Mouse (Mus musculus) embryonic facial prominence, embryonic 11.5 days (tissue): ENCODE measurements at regions not wholly inside any gene's neighbourhood (a gene's known extent, or its start where the extent isn't known, plus 50 kb on each side); places are given as distances from the start of the nearest gene placed in this dataset.

Experiments used
- ATAC-seq: fragments of 200-750 bp; cut with Nextera tagmentation; replicated peaks from 2 replicates; pipeline ENCODE4 v1.8.0; 2017; ENCODE audit warnings: low read depth; ENCODE audit not compliant: insufficient number of reproducible peaks, low FRiP score, low TSS enrichment
- DNase-seq: peaks from one replicate; pipeline ENCODE4 v3.0.0-alpha.2; 2015; ENCODE audit warnings: low spot score
- H3K27ac ChIP-seq: fragments of 300-500 bp; sonication (generic); replicated peaks from 2 replicates; pipeline ENCODE4 v1.5.1; 2014; ENCODE audit warnings: mild to moderate bottlenecking, low read depth, low read length, control low read depth
- H3K27me3 ChIP-seq: fragments of 300-500 bp; sonication (generic); 2 replicates; pipeline ENCODE4 v1.6.1; 2014; ENCODE audit warnings: mild to moderate bottlenecking, low read length, moderate library complexity, mixed read lengths; ENCODE audit not compliant: control insufficient read depth, insufficient read depth
- H3K36me3 ChIP-seq: fragments of 300-500 bp; sonication (generic); replicated peaks from 2 replicates; pipeline ENCODE4 v1.6.1; 2014; ENCODE audit warnings: low read depth, mild to moderate bottlenecking, low read length, moderate library complexity, mixed read lengths; ENCODE audit not compliant: control insufficient read depth, insufficient read depth
- H3K4me1 ChIP-seq: fragments of 300-500 bp; sonication (generic); 2 replicates; pipeline ENCODE4 v1.6.1; 2014; ENCODE audit warnings: low read length, mixed read lengths; ENCODE audit not compliant: control insufficient read depth, insufficient read depth
- H3K4me2 ChIP-seq: fragments of 300-500 bp; sonication (generic); 2 replicates; pipeline ENCODE4 v1.6.1; 2014; ENCODE audit warnings: low read depth, mild to moderate bottlenecking, control low read depth, low read length, moderate library complexity
- H3K4me3 ChIP-seq: fragments of 300-500 bp; sonication (generic); 2 replicates; pipeline ENCODE4 v1.5.1; 2014; ENCODE audit warnings: low read depth, low read length, control low read depth
- H3K9ac ChIP-seq: fragments of 300-500 bp; sonication (generic); replicated peaks from 2 replicates; pipeline ENCODE4 v1.6.1; 2014; ENCODE audit warnings: mild to moderate bottlenecking, control low read depth, low read length
- H3K9me3 ChIP-seq: fragments of 300-500 bp; sonication (generic); replicated peaks from 2 replicates; pipeline ENCODE4 v1.6.1; 2016; ENCODE audit warnings: mild to moderate bottlenecking, low read length, inconsistent platforms, mixed read lengths; ENCODE audit not compliant: control insufficient read depth
- WGBS: fragments of 180-500 bp; shearing (Covaris S2); extraction: QIAGEN DNeasy Blood & Tissue Kit; methylation state at CpG from one replicate; pipeline ENCODE4 v1.1.7; 2014; 5-methylcytosine and 5-hydroxymethylcytosine counted together

- Histone ChIP-seq H3K4me1 (no peaks in the 10 kb centered on the region), H3K9ac (no peak overlapping the region), H3K36me3 (no peaks in the 10 kb centered on the region), H3K9me3 (no peaks in the 10 kb centered on the region), H3K27me3 (no peaks in the 10 kb centered on the region), H3K27ac (no peak overlapping the region), H3K4me2 (no peak overlapping the region), H3K4me3 (no peak overlapping the region)
- no peak for DNase-seq
- 0 out of 2 replicates have a peak, but pooled peaks have one; percentile 44 for ATAC-seq
- 95% methylated on average over 5 of the region's 5 CpGs for WGBS
These were observed 109.7 kb upstream of the Abca1 start for GRCm38 (mm10) chr4:53269251-53269842.

DNA sequence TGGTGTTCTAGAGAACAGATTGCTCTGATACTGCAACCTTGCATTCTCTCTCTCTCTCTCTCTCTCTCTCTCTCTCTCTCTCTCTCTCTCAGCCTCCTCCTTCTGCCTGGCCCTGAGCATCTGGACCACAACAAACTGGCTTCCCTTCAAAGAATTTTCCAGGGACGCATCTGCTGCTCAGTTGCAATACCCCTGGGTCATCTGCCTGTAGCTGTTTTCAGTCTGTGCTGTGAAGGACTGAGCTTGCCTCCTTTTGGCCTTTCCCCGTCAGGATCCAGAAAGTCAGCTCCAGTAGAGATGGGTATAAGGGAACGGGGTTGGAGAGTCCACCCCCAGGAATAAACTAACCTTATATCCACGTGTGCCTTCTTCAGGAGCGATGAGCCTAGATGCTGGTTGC lies 105.2 kb upstream of the Abca1 start:
- Histone ChIP-seq H3K4me3 (no peak overlapping the region), H3K4me2 (no peak overlapping the region), H3K36me3 (no peaks in the 10 kb centered on the region), H3K9me3 (no peaks in the 10 kb centered on the region), H3K27ac (no peak overlapping the region), H3K4me1 (peaks cover 3% of the 10 kb centered on the region; the same call in 1 of the 2 replicates), H3K9ac (no peak overlapping the region), H3K27me3 (no peaks in the 10 kb centered on the region)
- 82% methylated on average over 5 of the region's 5 CpGs for WGBS
- DNase-seq (no peak), ATAC-seq (no peak)

GRCm38 (mm10) chr4:53264501-53264900 lies 104.8 kb upstream of the Abca1 start:
- DNase-seq = no peak
- H3K9me3 ChIP-seq = no peaks in the 10 kb centered on the region
- H3K27me3 ChIP-seq = no peaks in the 10 kb centered on the region
- WGBS = 74% methylated on average over 2 of the region's 2 CpGs
- no peak overlapping the region for H3K4me2 ChIP-seq
- H3K36me3 ChIP-seq = no peaks in the 10 kb centered on the region
- H3K4me3 ChIP-seq = no peak overlapping the region
- H3K27ac ChIP-seq = no peak overlapping the region
- peaks cover 3% of the 10 kb centered on the region; the same call in 1 of the 2 replicates for H3K4me1 ChIP-seq
- ATAC-seq = no peak
- H3K9ac ChIP-seq = no peak overlapping the region

DNA sequence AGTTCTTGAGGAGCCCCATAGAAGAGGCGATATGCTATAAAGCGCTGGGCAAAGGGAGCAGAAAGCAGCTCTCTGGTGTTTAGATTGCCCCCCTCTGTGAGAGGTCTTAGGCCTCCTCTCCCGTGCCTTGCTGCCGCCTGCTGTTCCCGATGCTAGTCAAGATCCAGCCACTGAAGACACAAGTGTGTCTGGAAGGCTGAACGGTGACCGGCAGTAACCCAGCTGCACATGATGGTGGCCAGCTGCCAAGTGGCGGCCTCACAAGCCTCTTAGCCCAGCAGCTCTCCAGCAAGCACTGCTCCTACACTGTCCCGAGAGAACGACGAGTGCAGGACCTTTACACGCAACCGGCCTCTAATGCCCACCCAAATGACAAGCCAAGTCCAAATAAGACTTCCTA lies 104.1 kb upstream of the Abca1 start:
- 0 out of 2 replicates have a peak, but pooled peaks have one; percentile 48 for ATAC-seq
- DNase-seq = no peak

DNA sequence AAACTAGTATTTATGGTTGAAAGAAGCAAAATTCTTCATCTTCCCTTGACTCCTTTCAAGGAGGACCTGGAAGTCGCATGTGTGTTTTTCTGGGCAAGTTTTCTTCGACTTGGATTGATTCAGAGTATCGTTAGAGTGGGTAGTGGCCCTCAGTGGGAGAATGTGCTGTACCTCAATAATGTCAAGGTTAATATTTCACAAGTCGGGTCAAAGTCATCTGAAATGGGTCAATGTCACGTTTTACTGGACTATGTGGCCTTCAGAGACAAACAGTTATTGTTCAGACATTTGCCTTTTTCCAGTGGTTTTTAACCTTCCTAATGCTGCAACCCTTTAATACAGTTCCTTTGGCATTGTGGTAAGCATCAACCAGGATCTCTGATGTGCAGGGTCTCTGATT lies 102.8 kb upstream of the Abca1 start:
- no peak overlapping the region for H3K4me2 ChIP-seq
- DNase-seq (no peak), ATAC-seq (no peak)
- 83% methylated on average over 5 of the region's 5 CpGs for WGBS
- H3K27ac ChIP-seq = no peak overlapping the region
- no peaks in the 10 kb centered on the region for H3K27me3 ChIP-seq
- no peaks in the 10 kb centered on the region for H3K9me3 ChIP-seq
- H3K4me3 ChIP-seq = no peak overlapping the region
- H3K36me3 ChIP-seq = no peaks in the 10 kb centered on the region
- no peak overlapping the region for H3K9ac ChIP-seq
- peaks cover 3% of the 10 kb centered on the region; the same call in 1 of the 2 replicates for H3K4me1 ChIP-seq

More for the DNA sequence above, 104.1 kb upstream of the Abca1 start:
- H3K36me3 ChIP-seq = no peaks in the 10 kb centered on the region
- no peaks in the 10 kb centered on the region for H3K9me3 ChIP-seq
- WGBS = 70% methylated on average over 13 of the region's 13 CpGs
- H3K4me1 ChIP-seq = peaks cover 3% of the 10 kb centered on the region; the same call in 1 of the 2 replicates
- no peak overlapping the region for H3K4me2 ChIP-seq
- no peak overlapping the region for H3K4me3 ChIP-seq
- H3K9ac ChIP-seq = no peak overlapping the region
- no peaks in the 10 kb centered on the region for H3K27me3 ChIP-seq
- no peak overlapping the region for H3K27ac ChIP-seq

DNA sequence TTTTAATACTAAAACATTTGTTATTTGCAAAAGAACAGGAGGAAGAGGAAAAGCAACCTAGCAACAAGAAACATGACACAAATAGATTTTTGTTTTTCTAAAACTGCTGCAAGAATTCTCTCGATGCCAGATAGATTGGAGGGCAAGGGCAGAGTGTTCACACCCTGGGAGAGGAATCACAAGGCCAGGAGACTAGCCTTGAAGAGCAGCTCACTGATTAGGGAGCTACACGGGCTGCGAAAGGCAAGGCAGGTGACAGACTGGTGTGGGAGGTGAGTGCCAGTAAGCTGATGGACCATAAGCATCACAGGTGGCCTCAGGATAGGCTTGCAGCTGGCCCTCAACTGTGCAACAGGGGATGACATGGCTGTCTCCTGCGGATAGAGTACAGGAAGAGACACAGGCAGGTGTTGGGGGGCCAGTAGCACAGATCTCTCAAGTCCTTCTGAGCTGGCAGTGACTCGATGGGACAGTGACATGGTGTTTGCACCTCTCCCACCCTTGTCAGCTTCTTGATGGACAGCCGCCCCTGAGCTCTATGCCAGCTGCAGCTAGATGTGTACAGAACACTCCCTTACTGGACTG lies 102.0 kb upstream of the Abca1 start:
- 75% methylated on average over 6 of the region's 6 CpGs for WGBS
- H3K27ac ChIP-seq = no peak overlapping the region
- no peak overlapping the region for H3K4me3 ChIP-seq
- H3K4me2 ChIP-seq = no peak overlapping the region
- H3K9me3 ChIP-seq = no peaks in the 10 kb centered on the region
- H3K4me1 ChIP-seq = peaks cover 3% of the 10 kb centered on the region; the same call in 1 of the 2 replicates
- no peaks in the 10 kb centered on the region for H3K36me3 ChIP-seq
- H3K9ac ChIP-seq = no peak overlapping the region
- ATAC-seq = no peak
- H3K27me3 ChIP-seq = no peaks in the 10 kb centered on the region
- no peak for DNase-seq

GRCm38 (mm10) chr4:53258975-53259374 lies 99.3 kb upstream of the Abca1 start:
- 93% methylated on average over 6 of the region's 6 CpGs for WGBS
- no peak overlapping the region for H3K4me2 ChIP-seq

DNA sequence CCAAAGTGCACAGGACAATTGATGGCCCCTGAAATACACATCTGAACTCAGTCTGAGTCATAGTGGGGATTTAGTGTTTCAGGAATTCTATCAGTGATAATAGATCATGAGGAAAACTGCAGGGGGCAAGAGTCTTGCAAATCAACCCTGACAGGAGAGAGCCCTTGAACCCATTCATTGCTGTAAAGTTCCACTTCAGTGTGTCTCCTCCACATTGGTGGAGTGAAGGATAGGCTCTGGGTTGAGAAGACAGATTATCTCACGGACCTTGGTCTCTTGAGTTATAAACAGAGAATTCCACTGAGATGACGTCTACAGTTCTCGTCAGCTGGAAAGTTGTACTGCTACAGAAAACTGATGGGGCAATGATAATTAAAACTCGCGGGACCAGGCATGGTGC lies 97.3 kb upstream of the Abca1 start:
- DNase-seq (no peak), ATAC-seq (no peak)
- no peak overlapping the region for H3K9ac ChIP-seq
- no peak overlapping the region for H3K27ac ChIP-seq
- H3K4me3 ChIP-seq = no peak overlapping the region
- no peaks in the 10 kb centered on the region for H3K9me3 ChIP-seq
- H3K27me3 ChIP-seq = no peaks in the 10 kb centered on the region
- no peaks in the 10 kb centered on the region for H3K4me1 ChIP-seq
- no peak overlapping the region for H3K4me2 ChIP-seq
- H3K36me3 ChIP-seq = no peaks in the 10 kb centered on the region
- 85% methylated on average over 5 of the region's 5 CpGs for WGBS

More at GRCm38 (mm10) chr4:53258975-53259374, 99.3 kb upstream of the Abca1 start:
- no peak overlapping the region for H3K27ac ChIP-seq
- peaks cover 3% of the 10 kb centered on the region; the same call in 1 of the 2 replicates for H3K4me1 ChIP-seq
- DNase-seq (no peak), ATAC-seq (no peak)
- no peak overlapping the region for H3K9ac ChIP-seq
- H3K27me3 ChIP-seq = no peaks in the 10 kb centered on the region
- no peaks in the 10 kb centered on the region for H3K9me3 ChIP-seq
- H3K36me3 ChIP-seq = no peaks in the 10 kb centered on the region
- H3K4me3 ChIP-seq = no peak overlapping the region
